In genomic region chr2:172977409-172978130, GRCm38 (mm10) we compare ENCODE assay signal across 8 mouse cellular contexts. TPM values are rescaled to one million over a fixed set of nuclear protein-coding genes. Genes with fewer than 3 reads are reported as not detected.
DNase-seq lines count a peak whose midpoint lies in the region; ATAC-seq lines count a peak whose summit lies in the region.

Gene Spo11 (plus strand): TSS chr2:172977700.

- H3K9me3 ChIP-seq in liver, embryonic 12.5 days (replicated peaks), result no peaks in the 10 kb centered on the region

- peak; percentile 62 for ATAC-seq in erythroid progenitor cell, adult 5-6 weeks (replicated peaks; ENCODE audit: low FRiP score, poor library complexity, severe bottlenecking)
- ATAC-seq in liver, embryonic 12.5 days, result no peak

- H3K27me3 ChIP-seq in liver, embryonic 12.5 days (replicated peaks), result no peaks in the 10 kb centered on the region; the same call in 1 of the 2 replicates

- peak within 1 kb of the TSS; percentile 31 for H3K9ac ChIP-seq in liver, embryonic 12.5 days

- peak; percentile 15 for DNase-seq in spleen, adult 12 weeks (ENCODE audit: low spot score)
- DNase-seq in spleen, postnatal 4 days (ENCODE audit: low spot score in 2 of 2), result no peak
- DNase-seq in spleen, postnatal 10 days (ENCODE audit: low spot score in 2 of 2), result peak; percentile 26 to 51
- DNase-seq in left cerebral cortex, adult 8-10 months (ENCODE audit: low spot score in 2 of 2), result no peak
- DNase-seq in left cerebral cortex, postnatal 4 days, result no peak
- DNase-seq in urinary bladder, postnatal 36 days (ENCODE audit: low spot score in 2 of 2), result no peak

- no peak within 1 kb of the TSS for H3K27ac ChIP-seq in liver, embryonic 12.5 days

- no peaks in the 10 kb centered on the region for H3K36me3 ChIP-seq in liver, embryonic 12.5 days

- peak within 1 kb of the TSS; percentile 11 for H3K4me3 ChIP-seq in liver, embryonic 12.5 days

- peak within 1 kb of the TSS; percentile 48 for H3K4me2 ChIP-seq in liver, embryonic 12.5 days

- WGBS in liver, embryonic 12.5 days (ENCODE audit: insufficient replicate concordance), result 14% methylated on average over 14 of the region's 14 CpGs

- peaks cover 28% of the 10 kb centered on the region for H3K4me1 ChIP-seq in liver, embryonic 12.5 days

- intact Hi-C loops in left cerebral cortex, postnatal 4 days (cut with DNase I), result no loop called here

RNA-seq across cellular contexts. Expression of gene Spo11, which starts in this region (rescaled TPM):
- total RNA-seq in erythroid progenitor cell, adult 5-6 weeks (2015; ENCODE audit: low replicate concordance), result not detected in 2 replicates
- not detected in 2 replicates for total RNA-seq in erythroid progenitor cell, adult 5-6 weeks (2017; ENCODE audit: low replicate concordance)
- 0.10 TPM in 1 of 2 replicates, not detected in the other for polyA plus RNA-seq in liver, embryonic 12.5 days (2016; fragmentation: Nextera tagmentation; extraction: Ambion mirVana)
- total RNA-seq in left cerebral cortex, adult 8-10 months (2022), result under 1 TPM; 0.32 to 0.59 (median 0.41) TPM
- under 1 TPM; 0.44 to 0.74 TPM for total RNA-seq in left cerebral cortex, postnatal 4 days (2021)

Comparison
In these comparisons a context has a peak if more than half of its experiments do, and no peak if none do; other contexts are left out.
1. DNase-seq: peak in spleen, adult 12 weeks (single experiment) and spleen, postnatal 10 days (2 of 2); none in spleen, postnatal 4 days (0 of 2), left cerebral cortex, adult 8-10 months (0 of 2), left cerebral cortex, postnatal 4 days (single experiment) and urinary bladder, postnatal 36 days (0 of 2).
2. Peak in ATAC-seq in erythroid progenitor cell, adult 5-6 weeks; RNA of the gene not detected or under 1 TPM.